Comparison of ENCODE assay signal across 14 mouse cellular contexts in genomic region chr9:66007603-66008202, GRCm38 (mm10). TPM values are rescaled to one million over a fixed set of nuclear protein-coding genes. Genes with fewer than 3 reads are reported as not detected.
DNase-seq lines count a peak whose midpoint lies in the region; ATAC-seq and TF ChIP-seq lines count a peak whose summit lies in the region.
"Had no signal": no experiment of that assay in that cellular context is flagged by ENCODE, and none has a peak within 500 bp of the region (broad histone marks: within the 10 kb centered on the region; RNA-seq: fewer than 3 reads in every experiment).

No protein-coding gene starts in this region.

- no peaks in the 10 kb centered on the region for H3K4me1 ChIP-seq in stomach, postnatal 0 days (replicated peaks; ENCODE audit: control insufficient read depth, insufficient read depth)
- no peaks in the 10 kb centered on the region for H3K4me1 ChIP-seq in midbrain, embryonic 11.5 days (ENCODE audit: control insufficient read depth, insufficient read depth, low read length)
- no peaks in the 10 kb centered on the region for H3K4me1 ChIP-seq in midbrain, embryonic 14.5 days (ENCODE audit: control insufficient read depth, insufficient read depth, low read length)
- H3K4me1 ChIP-seq: limb, embryonic 15.5 days; lung, embryonic 15.5 days had no signal

- intact Hi-C loops in left cerebral cortex, postnatal 4 days (cut with DNase I): loop anchor here (5.0 kb wide), 1 partner anchor 100 kb away; the partner anchor contains the start of genes Csnk1g1 and Trip4

- no peaks in the 10 kb centered on the region for H3K27me3 ChIP-seq in stomach, postnatal 0 days (ENCODE audit: control insufficient read depth, insufficient read depth, low read length)
- no peaks in the 10 kb centered on the region for H3K27me3 ChIP-seq in midbrain, embryonic 11.5 days (ENCODE audit: control insufficient read depth, insufficient read depth, low read length)
- H3K27me3 ChIP-seq in midbrain, embryonic 14.5 days (ENCODE audit: control insufficient read depth, insufficient read depth, low read length): no peaks in the 10 kb centered on the region
- H3K27me3 ChIP-seq: limb, embryonic 15.5 days; lung, embryonic 15.5 days had no signal

- TF ChIP-seq CTCF in stomach, postnatal 0 days (IDR thresholded peaks at IDR 0.05; ENCODE audit: low read depth): no peak

- no peak for ATAC-seq in stomach, postnatal 0 days (ENCODE audit: low FRiP score, low TSS enrichment)
- ATAC-seq in midbrain, embryonic 11.5 days (ENCODE audit: low FRiP score): no peak
- no peak for ATAC-seq in midbrain, embryonic 14.5 days (ENCODE audit: low FRiP score, low TSS enrichment)
- ATAC-seq: CD4-positive, CD25-positive, alpha-beta regulatory T cell, adult 4 months had no signal

- no peak for TF ChIP-seq EP300 in stomach, postnatal 0 days (optimal IDR thresholded peaks at IDR 0.05)

- no peak overlapping the region for H3K4me2 ChIP-seq in stomach, postnatal 0 days (replicated peaks; ENCODE audit: low read depth)
- H3K4me2 ChIP-seq in midbrain, embryonic 11.5 days: no peak overlapping the region
- H3K4me2 ChIP-seq in midbrain, embryonic 14.5 days (ENCODE audit: low read length): no peak overlapping the region
- H3K4me2 ChIP-seq: limb, embryonic 15.5 days; lung, embryonic 15.5 days had no signal

- WGBS in stomach, postnatal 0 days: 65% methylated on average over 7 of the region's 7 CpGs
- 86% methylated on average over 7 of the region's 7 CpGs for WGBS in midbrain, embryonic 11.5 days
- 79% methylated on average over 7 of the region's 7 CpGs for WGBS in midbrain, embryonic 14.5 days

- H3K27ac ChIP-seq in stomach, postnatal 0 days (replicated peaks): no peak overlapping the region
- no peak overlapping the region for H3K27ac ChIP-seq in midbrain, embryonic 11.5 days (ENCODE audit: low read depth, low read length)
- H3K27ac ChIP-seq in midbrain, embryonic 14.5 days (replicated peaks; ENCODE audit: low read depth, low read length): no peak overlapping the region
- H3K27ac ChIP-seq: kidney, postnatal 0 days; limb, embryonic 15.5 days; lung, embryonic 15.5 days had no signal

- 0 out of 2 replicates have a peak, but pooled peaks cover 3% of the 10 kb centered on the region for H3K36me3 ChIP-seq in stomach, postnatal 0 days (ENCODE audit: control insufficient read depth, insufficient read depth, low read length)
- no peaks in the 10 kb centered on the region for H3K36me3 ChIP-seq in midbrain, embryonic 11.5 days (ENCODE audit: control insufficient read depth, insufficient read depth, low read length)
- H3K36me3 ChIP-seq in midbrain, embryonic 14.5 days (ENCODE audit: control insufficient read depth, insufficient read depth, low read length): peaks cover 23% of the 10 kb centered on the region

- no peak overlapping the region for H3K4me3 ChIP-seq in stomach, postnatal 0 days (ENCODE audit: low read depth, low read length)
- no peak overlapping the region for H3K4me3 ChIP-seq in midbrain, embryonic 11.5 days (ENCODE audit: low read depth, low read length)
- H3K4me3 ChIP-seq in midbrain, embryonic 14.5 days (replicated peaks; ENCODE audit: low read depth, low read length): no peak overlapping the region
- H3K4me3 ChIP-seq: limb, embryonic 15.5 days; lung, embryonic 15.5 days had no signal

- no peak overlapping the region for H3K9ac ChIP-seq in stomach, postnatal 0 days (ENCODE audit: low read length)
- no peak overlapping the region for H3K9ac ChIP-seq in midbrain, embryonic 11.5 days (ENCODE audit: low read length)
- H3K9ac ChIP-seq in midbrain, embryonic 14.5 days (replicated peaks; ENCODE audit: low read length): no peak overlapping the region
- H3K9ac ChIP-seq: limb, embryonic 15.5 days; lung, embryonic 15.5 days had no signal

- H3K9me3 ChIP-seq in stomach, postnatal 0 days (ENCODE audit: control insufficient read depth, low read length): no peaks in the 10 kb centered on the region
- no peaks in the 10 kb centered on the region for H3K9me3 ChIP-seq in midbrain, embryonic 11.5 days (ENCODE audit: control insufficient read depth, low read length)
- no peaks in the 10 kb centered on the region for H3K9me3 ChIP-seq in midbrain, embryonic 14.5 days (ENCODE audit: control insufficient read depth, low read length)
- H3K9me3 ChIP-seq: limb, embryonic 15.5 days; lung, embryonic 15.5 days had no signal

- peak; percentile 41 for DNase-seq in left cerebral cortex, adult 11 months (ENCODE audit: low spot score)
- DNase-seq in left cerebral cortex, postnatal 4 days: no peak
- peak; percentile 12 to 14 for DNase-seq in cerebellum, postnatal 10 days
- peak; percentile 20 for DNase-seq in layer of hippocampus, adult 9-10 months (ENCODE audit: low spot score)
- peak; percentile 47 for DNase-seq in right cerebral cortex, postnatal 25 days
- DNase-seq in stomach, postnatal 0 days (ENCODE audit: low spot score): no peak
- no peak for DNase-seq in midbrain, embryonic 11.5 days (ENCODE audit: low spot score, missing footprints)
- DNase-seq in midbrain, embryonic 14.5 days: no peak
- DNase-seq: adrenal gland, adult 8-10 months; heart, postnatal 14 days had no signal

RNA-seq across cellular contexts. Expression of gene Ppib, which starts 52.3 kb away (rescaled TPM):
- 100 to 1,000 TPM; 233 to 249 TPM for total RNA-seq in left cerebral cortex, postnatal 4 days (2021)
- 827 and 843 TPM in 2 replicates for polyA plus RNA-seq in stomach, postnatal 0 days (2015; fragmentation: Nextera tagmentation; extraction: Ambion mirVana)
- polyA plus RNA-seq in midbrain, embryonic 11.5 days (2014; fragmentation: Nextera tagmentation; extraction: Ambion mirVana): 490 and 501 TPM in 2 replicates
- 333 and 347 TPM in 2 replicates for polyA plus RNA-seq in midbrain, embryonic 14.5 days (2014; fragmentation: Nextera tagmentation; extraction: Ambion mirVana)

Comparison
In these comparisons a context has a peak if more than half of its experiments do, and no peak if none do; other contexts are left out.
1. DNase-seq: peak in left cerebral cortex, adult 11 months (single experiment), cerebellum, postnatal 10 days (2 of 2), layer of hippocampus, adult 9-10 months (single experiment) and right cerebral cortex, postnatal 25 days (single experiment); none in left cerebral cortex, postnatal 4 days (single experiment), stomach, postnatal 0 days (single experiment), midbrain, embryonic 11.5 days (single experiment) and midbrain, embryonic 14.5 days (single experiment).